Mouse (Mus musculus) kidney, postnatal 0 days (tissue): ENCODE data around the gene Tcirg1. TPM values are rescaled to one million over a fixed set of nuclear protein-coding genes. Genes with fewer than 3 reads are reported as not detected.
A peak's percentile ranks its signal among the peaks of the same experiment; 100 is the strongest.

ENCODE experiments used
- ATAC-seq: fragments of 200-750 bp; cut with Nextera tagmentation; replicated peaks from 2 replicates; pipeline ENCODE4 v1.8.0; 2017; ENCODE audit warnings: low read depth, moderate number of reproducible peaks, moderate TSS enrichment, moderate library complexity; ENCODE audit not compliant: low FRiP score
- DNase-seq: peaks from one replicate; pipeline ENCODE4 v3.0.0-alpha.2; 2016; ENCODE audit warnings: low spot score
- H3K27ac ChIP-seq: fragments of 300-500 bp; sonication (generic); 2 replicates; pipeline ENCODE4 v1.5.1; 2014; ENCODE audit warnings: mild to moderate bottlenecking
- H3K27me3 ChIP-seq: fragments of 300-500 bp; sonication (generic); 2 replicates; pipeline ENCODE4 v1.6.1; 2014; ENCODE audit warnings: low read length, mixed read lengths; ENCODE audit not compliant: insufficient read depth
- H3K36me3 ChIP-seq: fragments of 300-500 bp; sonication (generic); 2 replicates; pipeline ENCODE4 v1.6.1; 2014; ENCODE audit warnings: low read length, mixed read lengths; ENCODE audit not compliant: insufficient read depth
- H3K4me1 ChIP-seq: fragments of 300-500 bp; sonication (generic); replicated peaks from 2 replicates; pipeline ENCODE4 v1.6.1; 2014; ENCODE audit warnings: antibody characterized with exemption, low read length, mixed read lengths; ENCODE audit not compliant: insufficient read depth
- H3K4me2 ChIP-seq: fragments of 300-500 bp; sonication (generic); 2 replicates; pipeline ENCODE4 v1.6.1; 2014; ENCODE audit warnings: mild to moderate bottlenecking, low read length, moderate library complexity, mixed read lengths
- H3K4me3 ChIP-seq: fragments of 300-500 bp; sonication (generic); replicated peaks from 2 replicates; pipeline ENCODE4 v1.5.1; 2014; ENCODE audit warnings: low read depth, low read length
- H3K9ac ChIP-seq: fragments of 300-500 bp; sonication (generic); 2 replicates; pipeline ENCODE4 v1.6.1; 2014; ENCODE audit warnings: low read depth, low read length
- H3K9me3 ChIP-seq: fragments of 300-500 bp; sonication (generic); replicated peaks from 2 replicates; pipeline ENCODE4 v1.6.1; 2016; ENCODE audit warnings: low read length, inconsistent platforms, mixed read lengths
- CTCF ChIP-seq: IDR thresholded peaks from 2 replicates; pipeline ENCODE4 v1.5.1; 2016; ENCODE audit warnings: antibody characterized with exemption, low read depth, mild to moderate bottlenecking, moderate library complexity
- WGBS: fragments of 180-500 bp; shearing (Covaris S2); extraction: QIAGEN DNeasy Blood & Tissue Kit; methylation state at CpG from one replicate; pipeline ENCODE4 v1.1.7; 2014; 5-methylcytosine and 5-hydroxymethylcytosine counted together
- polyA plus RNA-seq: library from polyadenylated mRNA; unstranded; fragments of >200 nt; fragmentation: Nextera tagmentation; extraction: Ambion mirVana; gene quantifications from 2 replicates; pipeline ENCODE4 v1.2.1, GENCODE M21; 2015

Gene Tcirg1
- polyA plus RNA-seq, 1 experiment from 2014 or later, result 33.0 TPM

GRCm38 (mm10) chr19:3948546-3948945 lies 41.6 kb upstream of the Tcirg1 start:
- no peaks in the 10 kb centered on the region for H3K36me3 ChIP-seq
- DNase-seq (no peak), ATAC-seq (no peak)
- no peak overlapping the region for H3K27ac ChIP-seq
- 74% methylated on average over 14 of the region's 14 CpGs for WGBS
- TF ChIP-seq CTCF, result no peak
- H3K4me1 ChIP-seq, result no peaks in the 10 kb centered on the region
- H3K4me3 ChIP-seq, result no peak overlapping the region
- H3K9ac ChIP-seq, result no peak overlapping the region
- no peaks in the 10 kb centered on the region for H3K27me3 ChIP-seq
- no peak overlapping the region for H3K4me2 ChIP-seq
- no peaks in the 10 kb centered on the region for H3K9me3 ChIP-seq

- WGBS, result 85% methylated on average over 3 of the region's 3 CpGs
- no peak for ATAC-seq
- Histone ChIP-seq H3K4me1 (no peaks in the 10 kb centered on the region), H3K27ac (no peak overlapping the region), H3K4me3 (no peak overlapping the region), H3K27me3 (no peaks in the 10 kb centered on the region), H3K36me3 (no peaks in the 10 kb centered on the region), H3K4me2 (no peak overlapping the region), H3K9ac (no peak overlapping the region), H3K9me3 (no peaks in the 10 kb centered on the region)
- TF ChIP-seq CTCF, result no peak
- no peak for DNase-seq
Observed at GRCm38 (mm10) chr19:3947813-3948212, 40.9 kb upstream of the Tcirg1 start.

DNA sequence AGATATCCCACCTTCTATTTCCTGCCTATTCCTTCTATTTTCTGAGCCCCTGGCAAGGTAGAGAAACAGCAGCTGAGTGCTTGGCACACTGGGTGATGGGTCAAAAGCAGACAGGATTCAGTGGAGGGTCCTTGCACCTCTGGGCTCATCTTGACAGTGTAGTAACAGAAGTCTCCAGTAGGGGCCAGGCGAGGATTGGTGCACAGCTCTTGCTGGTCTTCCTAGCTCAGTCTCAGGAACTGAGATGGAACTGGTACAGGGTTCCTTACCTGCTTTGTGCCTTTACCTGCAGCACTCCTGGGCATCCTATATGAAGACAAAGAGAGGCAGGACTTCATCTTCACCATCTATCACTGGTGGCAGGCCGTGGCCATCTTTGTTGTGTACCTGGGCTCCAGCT lies 39.8 kb upstream of the Tcirg1 start:
- no peak overlapping the region for H3K4me2 ChIP-seq
- ATAC-seq, result no peak; the same call in 1 of the 2 replicates

GRCm38 (mm10) chr19:3945872-3946564 lies 39.1 kb upstream of the Tcirg1 start:
- no peak overlapping the region for H3K4me3 ChIP-seq
- no peak for DNase-seq
- no peak overlapping the region for H3K27ac ChIP-seq
- H3K4me1 ChIP-seq, result no peaks in the 10 kb centered on the region
- 25% methylated on average over 10 of the region's 10 CpGs for WGBS
- no peaks in the 10 kb centered on the region for H3K27me3 ChIP-seq
- no peak for ATAC-seq
- no peak for TF ChIP-seq CTCF
- no peaks in the 10 kb centered on the region for H3K36me3 ChIP-seq
- H3K9me3 ChIP-seq, result no peaks in the 10 kb centered on the region
- H3K4me2 ChIP-seq, result no peak overlapping the region
- no peak overlapping the region for H3K9ac ChIP-seq

More for the DNA sequence above, 39.8 kb upstream of the Tcirg1 start:
- H3K9me3 ChIP-seq, result no peaks in the 10 kb centered on the region
- H3K36me3 ChIP-seq, result no peaks in the 10 kb centered on the region
- H3K27ac ChIP-seq, result no peak overlapping the region
- peak; percentile 77 for DNase-seq
- H3K27me3 ChIP-seq, result no peaks in the 10 kb centered on the region
- H3K4me1 ChIP-seq, result no peaks in the 10 kb centered on the region
- 17% methylated on average over 2 of the region's 2 CpGs for WGBS
- peak; percentile 95 for TF ChIP-seq CTCF
- H3K4me3 ChIP-seq, result no peak overlapping the region
- no peak overlapping the region for H3K9ac ChIP-seq

DNA sequence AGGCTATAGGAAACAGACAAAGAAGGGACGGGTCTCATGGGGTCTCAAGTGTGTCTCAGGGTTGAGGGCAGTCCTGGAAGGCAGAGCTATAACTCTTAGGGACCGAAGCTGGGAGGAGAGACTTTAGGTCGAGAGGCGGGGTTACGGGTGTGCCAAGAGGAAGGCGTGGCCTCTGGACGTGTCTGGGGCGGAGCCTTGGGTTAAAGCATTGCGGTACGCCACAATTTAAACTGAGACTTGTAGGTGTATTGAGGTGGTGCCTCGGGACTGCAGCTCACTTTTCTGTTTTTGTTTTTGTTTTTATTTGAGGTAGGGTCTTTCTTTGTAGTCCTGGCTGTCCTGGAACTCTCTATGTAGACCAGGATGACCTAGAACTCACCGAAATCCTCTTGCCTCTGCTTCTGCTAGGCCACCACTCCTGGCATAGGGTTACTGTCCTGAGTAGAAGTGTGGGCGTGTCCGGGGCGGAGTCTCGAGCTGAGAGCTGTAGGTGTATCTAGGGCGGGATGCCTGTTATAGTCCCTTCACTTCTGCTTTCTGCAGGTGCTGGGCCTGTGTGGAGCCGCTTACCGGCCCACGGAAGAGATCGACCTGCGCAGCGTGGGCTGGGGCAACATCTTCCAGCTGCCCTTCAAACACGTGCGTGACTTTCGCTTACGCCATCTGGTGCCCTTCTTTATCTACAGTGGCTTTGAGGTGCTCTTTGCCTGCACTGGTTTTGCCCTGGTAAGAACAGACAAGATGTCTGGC lies 36.2 kb upstream of the Tcirg1 start:
- 23% methylated on average over 27 of the region's 27 CpGs for WGBS
- ATAC-seq (no peak), DNase-seq (no peak)
- Histone ChIP-seq H3K9me3 (no peaks in the 10 kb centered on the region), H3K36me3 (no peaks in the 10 kb centered on the region), H3K4me1 (no peaks in the 10 kb centered on the region), H3K9ac (no peak overlapping the region), H3K27ac (no peak overlapping the region), H3K4me3 (no peak overlapping the region), H3K27me3 (no peaks in the 10 kb centered on the region), H3K4me2 (0 out of 2 replicates have a peak overlapping the region, but pooled peaks have one; percentile 6)
- no peak; the same call in 1 of the 2 replicates for TF ChIP-seq CTCF

DNA sequence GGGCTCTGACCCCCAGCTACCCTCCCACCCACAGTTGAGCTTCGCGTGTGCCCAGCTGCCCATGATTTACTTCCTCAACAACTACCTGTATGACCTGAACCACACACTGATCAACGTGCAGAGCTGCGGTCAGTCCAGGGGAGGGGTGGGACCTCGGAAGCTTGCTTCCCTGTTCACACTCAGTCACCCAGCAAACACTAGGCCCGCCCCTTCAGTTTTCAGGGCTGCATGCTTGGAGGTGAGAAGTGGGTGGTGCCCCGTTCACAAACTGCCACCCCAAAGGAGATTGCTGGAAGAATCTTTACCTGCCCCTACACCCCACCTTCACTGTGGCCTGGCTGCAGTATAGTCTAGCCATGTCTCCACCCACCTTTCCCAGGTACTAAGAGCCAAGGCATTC lies 35.4 kb upstream of the Tcirg1 start:
- H3K27me3 ChIP-seq, result no peaks in the 10 kb centered on the region
- DNase-seq (no peak), ATAC-seq (no peak)
- no peak overlapping the region for H3K4me2 ChIP-seq
- no peak for TF ChIP-seq CTCF
- no peaks in the 10 kb centered on the region for H3K36me3 ChIP-seq
- WGBS, result 80% methylated on average over 7 of the region's 7 CpGs
- H3K4me1 ChIP-seq, result no peaks in the 10 kb centered on the region
- H3K27ac ChIP-seq, result no peak overlapping the region
- H3K9me3 ChIP-seq, result no peaks in the 10 kb centered on the region
- H3K4me3 ChIP-seq, result no peak overlapping the region
- H3K9ac ChIP-seq, result no peak overlapping the region
